Mouse (Mus musculus) adrenal gland, postnatal 10 days (tissue): ENCODE measurements at regions not wholly inside any gene's neighbourhood (a gene's known extent, or its start where the extent isn't known, plus 50 kb on each side); places are given as distances from the start of the nearest gene placed in this dataset.

Experiments used
- DNase-seq: peaks from one replicate; pipeline ENCODE4 v3.0.0; 2021; ENCODE audit warnings: mixed read lengths

GRCm38 (mm10) chr11:31784332-31784901 is 87.6 kb upstream of the Cpeb4 start:
- no peak for DNase-seq

- no peak for DNase-seq
These were observed 86.9 kb upstream of the Cpeb4 start for GRCm38 (mm10) chr11:31785160-31785559.

- DNase-seq = no peak
These were observed 84.6 kb upstream of the Cpeb4 start for GRCm38 (mm10) chr11:31787376-31787775.

GRCm38 (mm10) chr11:31787917-31788703 is 83.9 kb upstream of the Cpeb4 start:
- DNase-seq = no peak

- DNase-seq = no peak
These were observed 82.0 kb upstream of the Cpeb4 start for GRCm38 (mm10) chr11:31789967-31790366.

GRCm38 (mm10) chr11:31791264-31791663 is 80.7 kb upstream of the Cpeb4 start:
- DNase-seq = no peak

- no peak for DNase-seq
These were observed 76.9 kb upstream of the Cpeb4 start for GRCm38 (mm10) chr11:31795084-31795483.

- peak; percentile 47 for DNase-seq
These were observed 75.8 kb upstream of the Cpeb4 start for GRCm38 (mm10) chr11:31796245-31796644.

GRCm38 (mm10) chr11:31801575-31801974 is 70.4 kb upstream of the Cpeb4 start:
- DNase-seq = no peak

GRCm38 (mm10) chr11:31803319-31803891 is 68.6 kb upstream of the Cpeb4 start:
- peak; percentile 41 for DNase-seq

- DNase-seq = no peak
These were observed 67.5 kb upstream of the Cpeb4 start for GRCm38 (mm10) chr11:31804518-31804917.

- DNase-seq = peak; percentile 70
These were observed 64.4 kb upstream of the Cpeb4 start for GRCm38 (mm10) chr11:31807461-31808215.

- DNase-seq = no peak
These were observed 63.7 kb upstream of the Cpeb4 start for GRCm38 (mm10) chr11:31808216-31808838.

- no peak for DNase-seq
These were observed 61.8 kb upstream of the Cpeb4 start for GRCm38 (mm10) chr11:31810011-31810786.

- no peak for DNase-seq
These were observed 59.8 kb upstream of the Cpeb4 start for GRCm38 (mm10) chr11:31812215-31812614.

GRCm38 (mm10) chr11:31814616-31815015 is 57.4 kb upstream of the Cpeb4 start:
- no peak for DNase-seq

- no peak for DNase-seq
These were observed 56.0 kb upstream of the Cpeb4 start for GRCm38 (mm10) chr11:31815855-31816488.

- DNase-seq = no peak
These were observed 54.0 kb upstream of the Cpeb4 start for GRCm38 (mm10) chr11:31818032-31818431.

- no peak for DNase-seq
These were observed 52.0 kb upstream of the Cpeb4 start for GRCm38 (mm10) chr11:31819964-31820363.

- no peak for DNase-seq
These were observed 50.3 kb upstream of the Cpeb4 start for GRCm38 (mm10) chr11:31821479-31822411.
